Mouse (Mus musculus) urinary bladder, postnatal 25 days (tissue): ENCODE measurements at regions not wholly inside any gene's neighbourhood (a gene's known extent, or its start where the extent isn't known, plus 50 kb on each side); places are given as distances from the start of the nearest gene placed in this dataset.

Experiments
- DNase-seq: peaks from one replicate; pipeline ENCODE4 v3.0.0; 2022; ENCODE audit warnings: low spot score

GRCm38 (mm10) chr5:47185868-47186267 lies 797.1 kb upstream of the Slit2 start:
- DNase-seq, result no peak

GRCm38 (mm10) chr5:47202164-47202914 lies 780.6 kb upstream of the Slit2 start:
- no peak for DNase-seq

- DNase-seq, result no peak
These were observed 780.0 kb upstream of the Slit2 start for GRCm38 (mm10) chr5:47202915-47203296.

GRCm38 (mm10) chr5:47210542-47210941 lies 772.4 kb upstream of the Slit2 start:
- no peak for DNase-seq

- DNase-seq, result no peak
These were observed 767.5 kb upstream of the Slit2 start for GRCm38 (mm10) chr5:47215421-47215820.

- DNase-seq, result no peak
These were observed 757.7 kb upstream of the Slit2 start for GRCm38 (mm10) chr5:47225247-47225646.

- no peak for DNase-seq
These were observed 746.8 kb upstream of the Slit2 start for GRCm38 (mm10) chr5:47236094-47236493.

- no peak for DNase-seq
These were observed 742.9 kb upstream of the Slit2 start for GRCm38 (mm10) chr5:47240060-47240459.

- no peak for DNase-seq
These were observed 742.4 kb upstream of the Slit2 start for GRCm38 (mm10) chr5:47240586-47240985.

GRCm38 (mm10) chr5:47254835-47255369 lies 728.0 kb upstream of the Slit2 start:
- no peak for DNase-seq

GRCm38 (mm10) chr5:47261658-47262411 lies 721.1 kb upstream of the Slit2 start:
- DNase-seq, result no peak

GRCm38 (mm10) chr5:47272642-47273041 lies 710.3 kb upstream of the Slit2 start:
- DNase-seq, result no peak

GRCm38 (mm10) chr5:47273389-47274255 lies 709.3 kb upstream of the Slit2 start:
- peak; percentile 4 for DNase-seq

GRCm38 (mm10) chr5:47274256-47274638 lies 708.7 kb upstream of the Slit2 start:
- no peak for DNase-seq

- no peak for DNase-seq
These were observed 706.4 kb upstream of the Slit2 start for GRCm38 (mm10) chr5:47276231-47277195.

GRCm38 (mm10) chr5:47279630-47280029 lies 703.3 kb upstream of the Slit2 start:
- no peak for DNase-seq

GRCm38 (mm10) chr5:47299602-47300001 lies 683.3 kb upstream of the Slit2 start:
- DNase-seq, result no peak

- DNase-seq, result no peak
These were observed 665.4 kb upstream of the Slit2 start for GRCm38 (mm10) chr5:47317506-47317905.

- no peak for DNase-seq
These were observed 664.8 kb upstream of the Slit2 start for GRCm38 (mm10) chr5:47318147-47318546.

GRCm38 (mm10) chr5:47322511-47323167 lies 660.3 kb upstream of the Slit2 start:
- DNase-seq, result no peak

- DNase-seq, result no peak
These were observed 648.6 kb upstream of the Slit2 start for GRCm38 (mm10) chr5:47334299-47334698.
